Mouse (Mus musculus) limb, embryonic 15.5 days (tissue): ENCODE measurements around the gene Ints6l. TPM values are rescaled to one million over a fixed set of nuclear protein-coding genes. Genes with fewer than 3 reads are reported as not detected.

ENCODE experiments used
- ATAC-seq: fragments of 200-750 bp; cut with Nextera tagmentation; 2 replicates; pipeline ENCODE4 v1.8.0; 2017; ENCODE audit warnings: low read depth, moderate TSS enrichment; ENCODE audit not compliant: insufficient number of reproducible peaks, low FRiP score, low TSS enrichment
- H3K27ac ChIP-seq: fragments of 300-500 bp; sonication (generic); 2 replicates; pipeline ENCODE4 v1.5.1; 2015; ENCODE audit warnings: moderate library complexity, mild to moderate bottlenecking, inconsistent platforms
- H3K27me3 ChIP-seq: fragments of 300-500 bp; sonication (generic); 2 replicates; pipeline ENCODE4 v1.6.1; 2015; ENCODE audit warnings: inconsistent platforms
- H3K36me3 ChIP-seq: fragments of 300-500 bp; sonication (generic); 2 replicates; pipeline ENCODE4 v1.6.1; 2015; ENCODE audit warnings: inconsistent platforms
- H3K4me1 ChIP-seq: fragments of 300-500 bp; sonication (generic); 2 replicates; pipeline ENCODE4 v1.6.1; 2015; ENCODE audit warnings: inconsistent platforms
- H3K4me2 ChIP-seq: fragments of 300-500 bp; sonication (generic); 2 replicates; pipeline ENCODE4 v1.6.1; 2015; ENCODE audit warnings: mild to moderate bottlenecking, inconsistent platforms
- H3K4me3 ChIP-seq: fragments of 300-500 bp; sonication (generic); 2 replicates; pipeline ENCODE4 v1.5.1; 2015; ENCODE audit warnings: mild to moderate bottlenecking, inconsistent platforms
- H3K9ac ChIP-seq: fragments of 300-500 bp; sonication (generic); 2 replicates; pipeline ENCODE4 v1.6.1; 2015; ENCODE audit warnings: inconsistent platforms
- H3K9me3 ChIP-seq: fragments of 300-500 bp; sonication (generic); 2 replicates; pipeline ENCODE4 v1.6.1; 2016; ENCODE audit warnings: inconsistent platforms
- WGBS: fragments of 180-500 bp; shearing (Covaris S2); methylation state at CpG from one replicate; pipeline ENCODE4 v1.1.7; 2015; 5-methylcytosine and 5-hydroxymethylcytosine counted together
- polyA plus RNA-seq: library from polyadenylated mRNA; unstranded; fragments of >200 nt; fragmentation: Nextera tagmentation; extraction: Ambion mirVana; gene quantifications from 2 replicates; pipeline ENCODE4 v1.2.1, GENCODE M21; 2015

The Ints6l gene
- polyA plus RNA-seq, 1 experiment from 2014 or later: 28.8 TPM

DNA sequence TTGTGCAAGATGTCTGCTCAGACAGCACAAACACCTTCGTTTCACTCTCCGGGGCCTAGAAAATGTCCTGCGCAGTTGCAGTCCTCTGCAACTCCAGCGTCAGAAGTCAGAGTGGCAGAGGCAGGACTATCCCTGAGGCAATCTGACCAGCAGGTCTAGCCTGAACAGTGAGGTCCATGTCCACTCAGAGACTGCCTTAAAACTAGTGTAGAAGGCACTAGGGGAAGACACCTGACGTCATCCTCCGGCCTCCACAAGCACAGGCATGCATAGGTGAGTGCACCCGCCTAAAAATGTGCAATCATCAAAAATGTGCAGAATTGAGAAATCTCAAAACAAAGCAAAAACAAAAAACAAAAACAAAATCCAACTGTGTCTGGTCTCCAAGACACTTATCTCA is 94.8 kb downstream of the Ints6l start, which contains the start of gene Gm648:
Gene Gm648, minus strand, starts transcription at position 101 of the 400 bp plus-strand sequence.
- ATAC-seq: no peak
- WGBS: 84% methylated on average over 7 of the region's 7 CpGs
- Histone ChIP-seq H3K36me3 (no peaks in the 10 kb centered on the region), H3K27ac (no peak within 1 kb of the TSS), H3K9me3 (no peaks in the 10 kb centered on the region), H3K9ac (no peak within 1 kb of the TSS), H3K4me3 (no peak within 1 kb of the TSS), H3K4me1 (no peaks in the 10 kb centered on the region), H3K4me2 (no peak within 1 kb of the TSS), H3K27me3 (no peaks in the 10 kb centered on the region)

- H3K27me3 ChIP-seq: no peaks in the 10 kb centered on the region
- H3K4me1 ChIP-seq: no peaks in the 10 kb centered on the region
- H3K4me3 ChIP-seq: no peak overlapping the region
- no peak overlapping the region for H3K9ac ChIP-seq
- no peak overlapping the region for H3K27ac ChIP-seq
- no peaks in the 10 kb centered on the region for H3K36me3 ChIP-seq
- ATAC-seq: no peak
- no peak overlapping the region for H3K4me2 ChIP-seq
- WGBS: 73% methylated on average over 3 of the region's 3 CpGs
- no peaks in the 10 kb centered on the region for H3K9me3 ChIP-seq
These were observed 98.9 kb downstream of the Ints6l start for GRCm38 (mm10) chrX:56553584-56553983.

Other genes with a start within 250 kb of the Ints6l start
- not detected in 2 replicates for gene Gm773, start 242.0 kb upstream of the Ints6l start, polyA plus RNA-seq
- gene Zfp449, start 108.5 kb upstream of the Ints6l start, polyA plus RNA-seq: 10.7 and 11.8 TPM in 2 replicates
- gene Smim10l2a, start 80.3 kb upstream of the Ints6l start, polyA plus RNA-seq: 4.9 and 6.1 TPM in 2 replicates
- gene Gm2174, start 6.9 kb upstream of the Ints6l start, polyA plus RNA-seq: 2.2 and 2.8 TPM in 2 replicates
- gene Gm10477, start 69.9 kb downstream of the Ints6l start, polyA plus RNA-seq: not detected in 2 replicates
- not detected in 2 replicates for gene Gm648, start 94.7 kb downstream of the Ints6l start, polyA plus RNA-seq
- gene Mmgt1, start 143.2 kb downstream of the Ints6l start, polyA plus RNA-seq: 24.3 and 24.5 TPM in 2 replicates
- gene Slc9a6, start 154.9 kb downstream of the Ints6l start, polyA plus RNA-seq: 12.3 and 16.7 TPM in 2 replicates